Mouse (Mus musculus) 416B (cell line): ENCODE data around the gene Prkcg.
A peak's percentile ranks its signal among the peaks of the same experiment; 100 is the strongest.
"Not testable (repeated sequence)": the region's sequence is repeated elsewhere in the genome, so short reads cannot be mapped to it uniquely, and the experiment has no call there.

Source experiments
- DNase-seq: peaks from one replicate; pipeline ENCODE4 v3.0.0; 2011; ENCODE audit warnings: low read depth

Gene Prkcg

DNA sequence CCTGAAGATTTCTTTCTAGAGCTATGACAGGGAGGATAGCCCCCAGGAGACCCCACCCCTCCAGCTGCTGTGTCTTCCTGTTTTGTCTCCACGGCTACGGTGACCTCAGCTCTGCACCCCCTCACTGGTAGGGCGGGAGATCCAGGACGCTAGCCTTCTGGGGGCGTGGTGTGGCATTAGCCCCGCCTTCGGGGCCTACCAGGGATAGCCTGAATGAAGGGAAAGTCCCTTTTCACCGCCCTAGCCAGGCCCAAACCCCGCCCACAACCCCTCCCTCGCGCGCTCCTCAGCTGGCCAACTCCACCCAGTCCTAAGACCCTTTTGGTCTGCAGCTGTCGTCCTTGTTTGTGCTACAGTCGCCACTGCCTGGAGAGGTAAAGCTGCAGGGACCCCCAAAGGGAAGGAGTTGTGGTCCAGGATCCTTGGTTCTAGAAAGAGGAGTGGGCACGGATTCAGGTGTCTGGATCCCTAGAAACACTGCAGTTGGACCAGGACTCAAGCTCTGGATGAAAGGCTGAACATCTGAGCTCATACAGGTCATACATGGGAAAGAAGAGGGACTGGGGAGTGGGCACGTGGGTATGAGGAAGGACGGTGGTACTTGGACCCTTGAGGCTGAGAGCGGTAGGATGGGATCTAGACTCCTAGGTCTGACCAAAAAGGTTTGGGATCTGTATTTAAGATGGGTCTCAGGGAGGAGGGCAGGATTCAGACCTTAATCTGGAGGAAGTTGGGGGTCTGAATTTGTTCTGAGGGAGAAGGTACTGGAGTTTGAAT is 1.5 kb downstream of the Prkcg start:
- no peak for DNase-seq

DNA sequence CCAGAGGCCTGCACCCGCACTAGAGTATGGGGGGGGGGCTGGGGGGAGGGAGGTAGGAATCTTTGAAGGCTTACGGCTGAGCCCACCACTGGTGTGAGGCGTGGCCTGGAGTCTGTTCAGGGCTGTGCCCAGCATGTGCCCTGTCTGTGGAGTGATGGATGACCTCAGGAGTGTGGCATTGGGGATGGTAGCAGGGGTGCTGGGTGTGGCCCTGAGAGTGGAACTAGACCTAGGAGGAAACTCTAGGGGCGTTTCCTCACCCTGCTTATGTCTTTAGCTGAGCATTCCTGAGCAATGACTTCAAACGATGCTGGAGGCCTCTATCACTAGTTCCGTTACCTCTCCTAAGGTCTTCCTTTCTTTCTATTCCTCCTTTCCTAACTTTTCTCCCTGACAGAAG is 2.2 kb downstream of the Prkcg start:
- no peak for DNase-seq

DNA sequence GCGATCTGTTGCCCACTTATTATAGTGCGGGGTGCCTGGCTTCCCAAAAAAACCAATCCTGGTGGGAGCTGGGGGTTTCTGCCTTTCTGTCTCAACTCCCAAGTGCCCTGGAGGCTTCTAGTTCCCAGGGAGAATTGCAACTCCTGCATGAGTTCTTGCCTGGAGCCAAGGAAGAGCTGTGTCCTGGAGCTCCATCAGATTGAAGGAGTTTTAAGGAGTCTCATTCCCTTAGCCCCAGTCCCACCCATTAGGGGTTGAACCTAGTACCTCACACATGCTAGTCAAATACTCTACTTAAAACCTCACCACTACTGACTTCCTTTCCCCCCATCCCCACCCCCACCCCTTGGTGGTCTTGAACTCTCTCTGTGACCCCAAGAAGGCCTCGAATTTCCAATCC is 2.8 kb downstream of the Prkcg start:
- no peak for DNase-seq

DNA sequence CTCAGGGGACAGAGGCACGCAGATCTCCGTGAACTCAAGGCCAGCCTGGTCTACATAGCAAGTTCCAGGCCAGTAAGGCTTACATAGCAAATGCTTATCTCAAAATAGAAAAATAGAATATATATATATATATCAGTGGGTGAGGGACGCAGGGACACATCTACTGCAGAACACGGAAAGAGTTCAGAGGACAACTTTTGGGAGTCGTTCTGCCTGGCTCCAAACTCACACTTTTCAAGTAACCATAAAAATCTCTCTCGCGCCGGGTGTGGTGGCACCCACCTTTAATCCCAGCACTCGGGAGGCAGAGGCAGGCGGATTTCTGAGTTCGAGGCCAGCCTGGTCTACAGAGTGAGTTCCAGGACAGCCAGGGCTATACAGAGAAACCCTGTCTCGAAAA is 3.3 kb downstream of the Prkcg start:
- DNase-seq, result not testable (repeated sequence)

DNA sequence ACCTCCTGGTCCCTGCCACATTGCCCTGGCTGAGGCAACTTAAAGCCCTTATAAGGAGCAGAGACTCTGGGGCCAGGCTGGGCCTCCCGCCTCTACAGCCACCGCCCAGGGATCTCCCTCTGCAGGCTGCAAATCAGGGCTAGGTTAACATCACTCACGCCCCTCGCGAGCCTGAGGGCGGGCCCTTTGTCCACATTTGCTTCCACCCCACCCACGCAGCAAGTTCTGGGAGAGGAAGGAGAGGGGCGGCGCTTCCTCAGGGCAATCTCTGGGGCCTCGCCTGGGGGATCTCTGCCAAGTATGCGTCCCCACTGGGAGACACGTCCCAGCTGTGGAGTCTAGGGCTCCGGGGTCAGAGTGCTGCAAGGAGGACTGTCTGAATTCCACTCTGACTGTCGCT is 3.8 kb downstream of the Prkcg start:
- no peak for DNase-seq

DNA sequence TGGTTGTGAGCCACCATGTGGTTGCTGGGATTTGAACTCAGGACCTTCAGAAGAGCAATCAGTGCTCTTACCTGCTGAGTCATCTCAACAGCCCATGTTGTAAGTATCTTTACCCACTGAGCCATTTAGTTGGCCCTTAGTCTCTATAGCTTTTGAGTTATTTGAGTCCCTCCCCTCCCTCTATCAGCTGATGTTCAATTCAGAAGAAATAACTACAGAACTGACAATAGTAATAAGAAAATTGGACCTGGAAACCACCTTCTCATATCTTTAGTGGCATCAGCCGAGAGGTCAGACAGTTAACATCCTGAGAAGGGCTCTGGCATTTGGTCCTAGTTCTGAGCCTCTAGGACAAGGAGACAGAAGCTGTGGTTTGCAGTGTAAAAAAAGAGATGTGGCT is 5.8 kb downstream of the Prkcg start:
- DNase-seq, result no peak

DNA sequence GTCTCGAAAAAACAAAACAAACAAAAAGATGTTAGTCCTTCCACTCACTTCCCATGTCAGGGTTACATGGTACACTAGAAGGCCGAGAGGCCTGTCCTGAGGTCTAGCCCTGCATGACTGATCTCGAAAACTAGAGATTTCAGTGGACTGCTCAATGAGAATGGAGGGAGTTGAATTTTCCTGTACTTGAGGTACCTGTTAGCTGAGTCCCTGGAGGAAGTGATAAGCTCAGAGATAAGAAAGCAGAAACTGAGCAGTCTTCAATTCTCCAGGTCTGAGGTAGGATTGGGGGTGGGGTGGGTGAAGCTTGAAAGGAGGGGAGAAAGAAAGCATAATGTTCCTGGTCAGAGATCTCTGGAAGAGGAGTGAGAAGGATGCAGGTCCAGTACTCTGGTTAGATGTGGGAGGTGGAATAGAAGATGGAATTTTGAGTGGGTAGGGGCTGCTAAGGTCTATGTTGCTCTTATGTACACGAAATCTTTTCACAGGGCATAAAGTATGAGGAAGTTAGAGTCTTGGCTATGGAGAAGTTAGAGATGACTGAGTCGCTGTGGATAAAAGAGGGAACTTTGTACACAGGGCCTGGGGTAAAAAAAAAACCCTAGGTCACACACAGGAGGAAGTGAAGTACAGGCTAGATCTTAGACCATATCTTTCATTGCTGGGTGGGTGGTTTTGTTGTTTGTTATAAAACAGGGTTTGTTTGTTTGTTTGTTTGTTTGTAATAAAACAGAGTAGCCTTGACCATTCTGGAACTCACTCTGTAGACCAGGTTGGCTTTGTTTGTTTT is 6.5 kb downstream of the Prkcg start:
- DNase-seq, result peak; percentile 41

DNA sequence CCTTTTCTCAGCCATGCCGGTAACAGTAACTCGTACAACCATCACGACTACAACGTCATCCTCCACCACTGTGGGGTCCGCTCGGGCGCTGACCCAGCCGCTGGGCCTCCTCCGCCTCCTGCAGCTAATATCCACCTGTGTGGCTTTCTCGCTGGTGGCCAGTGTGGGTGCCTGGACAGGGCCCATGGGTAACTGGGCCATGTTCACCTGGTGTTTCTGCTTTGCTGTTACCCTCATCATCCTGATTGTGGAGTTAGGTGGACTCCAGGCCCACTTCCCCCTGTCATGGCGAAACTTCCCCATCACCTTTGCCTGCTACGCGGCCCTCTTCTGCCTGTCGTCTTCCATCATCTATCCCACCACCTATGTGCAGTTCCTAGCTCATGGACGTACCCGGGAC is 7.7 kb downstream of the Prkcg start:
- DNase-seq, result no peak

DNA sequence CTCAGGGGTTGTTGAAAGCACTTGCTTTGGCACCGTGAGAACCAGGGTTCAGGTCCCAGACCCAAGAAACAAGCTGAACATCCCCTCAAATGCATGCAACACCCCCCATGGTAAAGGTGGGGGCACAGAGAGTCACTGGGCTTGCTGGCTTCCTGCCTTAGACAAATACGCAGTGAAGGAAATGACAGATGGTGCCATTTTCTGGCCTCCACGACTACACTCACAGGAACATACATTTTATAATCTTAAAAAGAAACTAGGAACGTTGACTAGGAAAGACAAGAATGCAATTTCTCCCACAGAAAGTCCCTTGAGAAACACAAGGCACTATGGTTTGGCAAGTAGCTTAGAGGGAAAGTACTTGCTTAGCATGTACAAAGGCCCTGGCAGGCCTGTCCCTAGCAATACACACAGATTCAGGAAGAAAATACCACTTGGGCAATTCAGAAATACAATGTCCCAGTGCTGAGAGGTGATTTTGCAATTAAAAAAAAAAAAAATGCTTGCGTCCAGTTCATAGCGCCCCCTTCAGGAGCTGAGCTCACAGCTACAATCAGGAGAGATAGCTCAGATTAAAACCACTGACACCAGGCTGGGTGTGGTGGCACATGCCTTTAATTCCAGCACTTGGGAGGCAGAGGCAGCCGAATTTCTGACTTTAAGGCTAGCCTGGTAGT is 11.1 kb downstream of the Prkcg start:
- DNase-seq, result peak; percentile 63

DNA sequence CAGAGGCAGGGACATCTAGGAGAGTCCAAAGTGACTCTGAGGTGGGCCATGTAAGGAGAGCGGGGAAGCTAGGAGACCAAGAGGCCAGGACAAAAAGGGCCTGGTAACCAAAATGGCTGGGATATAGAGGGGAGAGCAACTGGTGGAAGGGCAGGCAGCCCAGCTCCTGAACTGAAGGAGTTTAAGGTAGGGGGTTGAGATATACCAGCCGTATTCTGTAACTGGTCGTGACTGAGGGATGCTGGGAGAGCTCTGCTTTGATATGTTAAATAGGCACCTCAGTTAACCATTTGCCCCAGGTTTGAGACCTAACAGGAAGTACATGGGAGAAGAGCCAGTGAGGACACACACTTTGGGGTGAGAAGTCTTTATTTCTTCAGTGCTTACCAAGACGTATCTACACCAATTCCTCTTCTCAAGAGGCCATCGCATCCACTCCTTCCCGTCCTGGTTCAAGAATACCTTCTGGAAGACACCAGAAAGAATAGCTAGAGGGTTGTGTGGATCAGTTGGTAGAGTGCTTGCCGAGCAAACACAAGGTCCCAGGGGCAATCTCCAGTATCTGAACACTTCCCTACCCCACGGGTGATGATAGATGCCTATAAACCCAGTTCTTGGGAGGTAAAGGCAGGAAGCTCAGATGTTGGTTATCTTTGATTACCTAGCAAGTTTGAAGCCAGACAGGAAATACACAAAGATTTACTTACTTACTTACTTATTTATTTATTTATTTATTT is 12.1 kb downstream of the Prkcg start:
- DNase-seq, result no peak

DNA sequence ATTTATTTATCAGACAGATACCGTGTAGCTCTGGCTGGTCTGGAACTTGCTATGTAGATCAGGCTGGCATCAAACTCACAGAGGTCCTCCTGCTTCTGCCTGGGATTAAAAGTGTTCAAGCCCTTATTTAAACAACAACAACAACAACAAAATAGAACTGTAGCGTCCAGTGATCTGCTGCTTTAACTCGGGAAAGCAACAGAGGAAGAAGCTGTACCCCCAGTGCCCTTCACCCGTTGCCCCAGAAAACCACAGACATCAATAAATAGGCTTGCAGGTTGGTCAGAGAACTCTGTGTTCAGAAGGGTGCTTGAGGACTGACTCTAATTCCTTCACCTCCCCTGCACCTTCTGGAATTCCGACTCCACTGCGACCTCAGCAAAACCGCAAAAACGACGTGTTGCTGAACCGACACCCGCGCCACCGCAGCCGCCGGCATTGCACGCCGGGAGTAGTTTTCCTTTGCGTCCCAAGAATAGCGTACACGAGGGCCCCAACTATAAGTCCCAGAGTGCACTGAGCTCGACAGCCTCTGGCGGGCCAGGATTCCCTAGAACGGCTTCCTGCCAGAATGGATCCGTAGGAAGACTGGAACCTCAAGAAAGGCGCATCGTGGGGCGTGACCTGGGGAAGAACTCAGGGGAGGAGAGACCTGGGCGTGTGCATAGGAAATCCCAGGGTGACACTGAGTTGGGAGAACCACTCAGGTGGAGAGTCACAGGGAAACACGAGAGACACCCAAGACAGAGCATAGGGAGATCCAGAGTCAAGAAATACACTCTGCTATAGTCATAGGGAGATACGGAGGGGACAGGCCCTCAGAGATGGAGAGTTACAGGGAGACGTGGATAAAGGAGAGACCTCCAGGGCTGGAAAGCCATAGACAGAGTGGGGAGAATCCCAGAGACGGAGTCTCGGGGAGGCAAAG is 12.9 kb downstream of the Prkcg start:
- DNase-seq, result no peak

DNA sequence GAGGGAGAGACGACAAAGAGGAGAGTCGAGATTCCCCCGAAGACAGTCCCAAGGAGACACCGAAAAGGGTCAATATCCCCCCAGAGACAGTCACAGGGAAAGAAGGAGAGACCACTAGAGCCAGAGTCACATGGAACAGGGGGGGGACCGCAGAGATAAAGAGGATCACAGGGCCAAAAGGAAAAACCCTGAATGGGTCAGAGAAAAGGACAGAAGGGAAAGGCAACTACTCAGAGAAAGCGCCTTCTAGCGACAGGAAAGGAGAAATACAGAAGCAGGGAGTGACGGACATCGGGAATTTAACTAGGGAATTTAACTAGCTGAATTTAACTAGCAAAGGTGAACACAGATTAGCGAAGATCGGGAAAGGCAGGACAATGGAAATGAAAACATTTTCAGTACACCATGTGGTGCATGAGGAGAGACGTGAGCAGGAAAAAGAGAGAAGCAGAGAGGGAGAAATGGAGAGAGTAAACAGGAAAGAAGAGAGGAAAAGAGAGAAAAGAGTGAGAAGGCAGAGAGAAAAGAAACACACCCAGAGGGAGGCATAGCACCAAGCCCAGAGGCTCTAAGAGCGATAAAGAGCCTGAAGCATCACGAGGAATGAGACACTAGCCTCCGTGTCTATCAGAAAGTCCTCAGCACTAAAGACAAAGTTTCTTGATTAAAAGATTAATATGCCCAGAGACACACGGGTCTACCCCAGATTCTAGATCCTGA is 13.7 kb downstream of the Prkcg start:
- no peak for DNase-seq

DNA sequence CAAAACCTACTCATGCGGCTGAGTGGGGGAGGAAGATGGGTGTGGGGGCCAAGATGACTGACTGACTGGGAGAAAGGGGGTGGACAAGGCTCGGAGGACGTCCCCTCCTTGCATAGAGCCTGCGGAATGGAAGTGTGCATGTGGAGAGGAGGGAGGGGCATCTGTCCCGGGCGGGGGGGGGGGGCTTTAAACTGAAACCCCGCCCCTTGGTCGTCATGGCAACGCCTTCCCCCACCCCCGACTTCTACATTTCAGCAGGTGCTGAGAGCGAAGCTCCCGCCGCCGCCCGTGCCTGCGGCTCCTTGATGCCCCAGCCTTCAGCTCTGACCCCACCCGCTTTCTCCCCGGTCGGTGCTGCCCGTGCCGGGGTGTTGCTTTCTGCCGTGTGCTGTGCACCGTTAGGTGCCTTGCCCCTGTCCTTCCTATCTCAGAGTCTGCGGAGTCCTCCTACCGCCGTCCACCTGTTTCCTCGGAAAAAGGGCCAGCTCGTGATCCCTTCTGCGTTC is 14.3 kb downstream of the Prkcg start:
- DNase-seq, result no peak

DNA sequence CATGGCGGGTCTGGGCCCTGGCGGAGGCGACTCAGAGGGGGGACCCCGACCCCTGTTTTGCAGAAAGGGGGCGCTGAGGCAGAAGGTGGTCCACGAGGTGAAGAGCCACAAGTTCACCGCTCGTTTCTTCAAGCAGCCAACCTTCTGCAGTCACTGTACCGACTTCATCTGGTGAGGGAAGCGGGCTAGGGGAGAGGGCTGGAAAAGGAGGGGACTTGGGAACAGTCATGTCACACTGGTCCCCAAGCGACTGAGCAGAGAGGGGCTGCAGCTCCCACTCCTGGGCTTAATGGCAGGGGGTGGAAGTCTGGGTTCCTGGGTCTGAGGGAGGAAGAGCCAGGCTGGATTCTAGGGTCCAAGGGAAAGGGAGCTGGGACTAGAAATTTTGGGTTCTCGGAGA is 14.8 kb downstream of the Prkcg start:
- DNase-seq, result no peak

DNA sequence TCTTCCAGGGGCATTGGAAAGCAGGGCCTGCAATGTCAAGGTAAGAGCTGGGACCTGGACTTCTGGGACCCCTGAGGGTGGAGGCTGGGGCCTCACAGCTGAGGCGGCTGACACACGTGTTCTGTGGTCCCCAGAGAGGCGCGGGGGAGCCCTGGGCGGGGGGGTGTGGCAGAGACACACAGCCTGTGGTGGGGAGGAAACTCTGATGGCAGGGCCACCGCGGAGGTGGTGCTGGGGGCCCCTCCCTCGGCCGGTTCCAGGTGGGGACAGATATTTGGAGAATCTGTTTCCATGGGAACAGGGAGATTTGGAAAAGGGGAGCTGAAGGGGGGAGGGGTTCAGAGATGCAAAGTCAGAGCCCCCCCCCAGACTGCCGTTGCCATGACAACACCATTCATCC is 15.3 kb downstream of the Prkcg start:
- DNase-seq, result no peak

DNA sequence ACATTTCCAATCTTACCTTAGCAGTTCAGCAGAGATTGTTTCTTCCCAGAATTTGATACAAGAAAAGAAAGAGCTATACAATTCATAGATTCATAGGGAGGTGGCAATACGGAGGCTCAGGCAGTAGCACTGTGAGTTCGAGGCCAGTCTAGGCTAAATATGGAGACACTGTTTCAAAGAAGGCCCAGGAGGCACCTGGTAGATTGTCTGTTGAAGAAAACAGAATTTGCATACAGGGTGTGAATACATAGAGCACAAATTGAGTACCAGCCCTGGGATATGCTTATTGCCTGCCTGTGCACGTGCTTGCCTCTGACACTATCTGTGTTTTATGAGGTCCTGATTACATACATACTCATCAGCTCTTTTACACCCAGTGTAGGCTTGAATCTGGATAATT is 17.4 kb downstream of the Prkcg start:
- DNase-seq, result no peak

DNA sequence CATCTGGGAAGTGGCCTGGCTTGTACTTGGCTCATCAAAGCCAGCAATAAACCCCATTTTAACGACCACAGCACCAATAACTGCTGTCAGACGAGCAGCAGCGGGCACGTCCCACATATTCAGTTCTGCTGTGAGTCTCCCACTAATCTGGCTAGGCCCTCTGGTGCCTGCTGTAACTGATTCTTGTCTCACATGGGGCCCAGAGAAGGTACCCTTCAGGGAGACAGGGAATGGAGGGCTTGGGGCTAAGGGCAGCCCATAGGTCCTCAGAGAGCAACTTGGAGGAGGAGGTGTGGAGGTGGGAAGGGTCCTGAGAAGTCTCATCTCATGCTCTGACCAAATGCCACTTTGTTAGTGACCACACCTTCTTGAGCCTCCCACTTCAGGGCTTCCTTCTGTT is 19.7 kb downstream of the Prkcg start:
- DNase-seq, result no peak

DNA sequence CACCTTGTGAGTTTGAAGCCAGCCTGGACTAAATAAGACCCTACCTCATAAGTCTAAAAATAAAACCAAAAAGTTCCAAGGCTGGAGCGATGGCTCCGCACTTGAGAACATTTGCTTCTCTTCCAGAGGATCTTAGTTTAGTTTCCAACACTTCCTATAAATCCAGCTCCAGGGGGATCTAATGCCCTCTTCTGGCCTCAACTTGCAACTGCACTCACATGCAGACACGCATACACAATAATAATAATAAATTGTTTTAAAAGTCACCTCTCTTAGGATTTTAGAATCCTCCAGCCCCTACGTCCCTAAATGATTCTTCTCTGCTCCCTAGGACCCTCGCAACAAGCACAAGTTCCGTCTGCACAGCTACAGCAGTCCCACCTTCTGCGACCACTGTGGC is 21.3 kb downstream of the Prkcg start:
- no peak for DNase-seq

DNA sequence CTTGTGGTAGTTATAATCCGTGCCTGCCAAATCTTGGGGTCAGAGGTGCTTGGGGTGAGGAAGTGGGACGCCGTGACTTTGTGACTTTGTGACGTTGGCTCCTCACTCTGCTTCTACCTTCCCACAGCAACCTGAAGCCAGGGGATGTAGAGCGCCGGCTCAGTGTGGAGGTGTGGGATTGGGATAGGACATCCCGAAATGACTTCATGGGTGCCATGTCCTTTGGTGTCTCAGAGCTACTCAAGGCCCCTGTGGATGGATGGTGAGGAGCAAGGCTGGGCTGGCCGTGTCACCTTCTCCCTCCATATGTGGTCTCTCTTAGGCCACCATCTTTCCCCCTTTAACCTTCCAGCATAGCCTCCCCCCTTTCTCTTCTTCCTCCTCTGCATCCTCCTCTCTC is 24.6 kb downstream of the Prkcg start:
- no peak for DNase-seq

DNA sequence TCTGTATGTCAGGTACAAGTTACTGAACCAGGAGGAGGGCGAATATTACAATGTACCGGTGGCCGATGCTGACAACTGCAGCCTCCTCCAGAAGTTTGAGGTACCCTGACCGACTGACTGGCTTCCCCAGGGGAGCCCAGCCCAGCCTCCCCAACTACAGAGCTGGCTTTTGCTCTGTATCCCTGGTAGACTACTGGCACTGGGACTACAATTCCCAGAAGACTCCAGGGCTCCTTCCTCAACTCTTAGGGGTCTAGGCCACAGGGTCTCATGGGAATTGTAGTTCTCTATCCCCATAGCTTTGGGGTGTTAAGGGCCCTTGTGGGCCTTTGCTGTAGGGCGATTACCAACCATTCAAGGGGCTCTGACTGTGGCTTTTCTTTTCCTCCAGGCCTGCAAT is 25.1 kb downstream of the Prkcg start:
- no peak for DNase-seq
